Mouse (Mus musculus) left cerebral cortex, adult 2 months (tissue): ENCODE measurements around the gene Nos1ap. TPM values are rescaled to one million over a fixed set of nuclear protein-coding genes. Genes with fewer than 3 reads are reported as not detected.

Experiments used
- DNase-seq, 2 experiments: peaks; one replicate each; pipeline ENCODE4 v3.0.0; 2021 to 2022; ENCODE audit warnings: low spot score in 2 of 2, mixed read lengths in 1 of 2; ENCODE audit errors: extremely low spot score in 1 of 2
- H3K27ac ChIP-seq: fragments of 200-600 bp; 2 replicates; pipeline ENCODE4 v1.8.1; 2022
- H3K4me3 ChIP-seq: fragments of 200-600 bp; 2 replicates; pipeline ENCODE4 v1.8.1; 2022
- CTCF ChIP-seq: fragments of 200-600 bp; IDR thresholded peaks from 2 replicates; pipeline ENCODE4 v1.8.1; 2022; ENCODE audit warnings: antibody characterized with exemption, mild to moderate bottlenecking, moderate library complexity
- intact Hi-C: fragments of 180-260 bp; cut with DNase I; formaldehyde crosslinking; loops from one replicate; pipeline ENCODE4 v1.15.1; 2025
- total RNA-seq, 2 experiments: library from RNA; stranded (reverse); gene quantifications; 2 replicates each; pipeline ENCODE4 v1.2.3; 2021

Nos1ap gene
- total RNA-seq, 2 experiments from 2014 or later, result 197 to 233 TPM

DNA sequence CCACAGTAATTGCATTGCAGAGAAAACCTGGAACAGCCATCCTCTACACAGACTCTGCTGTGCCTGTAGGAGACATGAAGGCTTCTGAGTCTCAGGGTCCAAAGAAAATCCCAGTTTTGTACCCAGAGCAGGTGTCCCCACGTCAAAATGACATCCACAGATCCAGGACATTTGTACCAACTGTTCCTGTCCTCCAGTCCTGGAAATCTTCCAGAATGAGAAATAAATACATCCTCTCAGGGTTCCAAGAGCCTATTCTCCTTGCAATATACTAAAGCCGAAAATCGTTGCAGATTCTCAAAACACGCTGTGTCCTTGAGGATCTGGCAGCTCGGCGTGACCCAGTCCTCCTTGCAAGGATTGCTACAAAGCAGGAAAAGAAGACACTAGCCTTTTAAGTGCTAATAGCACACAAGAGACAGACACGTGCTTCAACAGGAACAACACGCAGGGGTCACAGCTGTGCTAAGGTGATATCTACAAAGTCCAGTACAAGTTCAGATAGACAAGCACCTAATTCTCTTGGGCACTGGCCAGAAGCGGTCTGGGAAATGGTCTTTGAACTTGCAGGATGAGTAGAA is 51.1 kb downstream of the Nos1ap start:
- DNase-seq, result no peak
- TF ChIP-seq CTCF, result no peak
- intact Hi-C loops, result no loop called here
- H3K4me3 ChIP-seq, result no peak overlapping the region
- peak overlapping the region; percentile 56 for H3K27ac ChIP-seq

DNA sequence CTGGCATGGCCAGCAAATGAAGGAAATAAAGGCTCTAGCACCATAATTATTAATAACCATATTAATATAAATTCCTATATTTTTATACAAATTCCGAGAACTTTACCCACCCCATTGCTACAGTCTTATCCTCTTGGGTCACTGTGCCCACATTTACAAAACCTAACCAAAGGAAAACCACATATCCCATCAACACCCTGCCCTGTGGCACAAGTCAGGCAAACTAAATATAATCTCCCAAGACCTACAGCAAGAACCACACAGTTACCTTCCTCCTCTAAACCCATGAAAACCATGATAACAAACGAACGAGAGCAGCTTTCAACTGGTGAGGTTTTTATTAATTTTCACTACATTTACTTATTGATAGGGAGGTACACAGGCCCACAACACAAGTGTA is 53.3 kb downstream of the Nos1ap start:
- intact Hi-C loops, result no loop called here
- Histone ChIP-seq H3K27ac (no peak overlapping the region), H3K4me3 (no peak overlapping the region)
- DNase-seq, result no peak
- TF ChIP-seq CTCF, result no peak

DNA sequence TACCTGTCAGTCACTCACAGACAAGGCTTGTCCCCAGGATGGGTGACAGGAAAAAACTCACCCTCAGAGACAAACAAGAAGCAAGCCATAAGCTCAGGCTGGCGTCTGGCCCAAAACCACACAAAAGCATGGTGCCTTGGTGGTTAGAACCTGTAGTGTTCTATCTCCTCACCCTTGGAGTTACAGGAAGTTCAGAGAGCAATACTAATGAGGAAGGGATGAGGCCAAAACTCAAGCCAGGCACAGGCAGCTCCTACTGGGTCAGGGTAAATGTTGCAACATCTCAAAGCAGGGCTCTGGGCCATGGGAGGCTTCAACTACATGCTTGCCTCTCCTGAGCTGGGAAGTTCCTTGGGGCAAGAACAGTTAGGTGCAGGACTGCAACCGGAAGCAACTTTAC is 54.4 kb downstream of the Nos1ap start:
- DNase-seq, result no peak
- intact Hi-C loops, result no loop called here
- TF ChIP-seq CTCF, result no peak
- no peak overlapping the region for H3K27ac ChIP-seq
- H3K4me3 ChIP-seq, result no peak overlapping the region

DNA sequence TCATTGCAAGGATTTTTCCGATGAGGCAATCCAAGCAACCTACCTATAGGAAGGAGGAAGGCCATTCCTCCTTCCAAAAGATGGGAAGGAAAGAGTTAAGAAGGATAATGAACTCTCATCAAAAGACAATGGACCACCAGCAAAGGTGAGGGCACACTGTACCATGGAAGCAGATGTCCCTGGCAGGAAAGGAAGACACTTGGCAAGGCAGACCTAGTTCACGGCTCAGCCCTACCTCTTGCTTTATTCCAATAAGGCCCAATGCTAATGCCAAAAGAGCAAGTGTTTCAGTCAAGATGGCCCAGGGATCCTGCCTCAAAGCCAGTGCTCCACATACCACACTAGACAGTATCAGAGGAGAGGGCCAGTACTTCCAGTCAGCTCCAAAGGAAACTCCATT is 58.4 kb downstream of the Nos1ap start:
- intact Hi-C loops, result no loop called here
- Histone ChIP-seq H3K4me3 (no peak overlapping the region), H3K27ac (no peak overlapping the region)
- no peak for TF ChIP-seq CTCF
- no peak for DNase-seq

DNA sequence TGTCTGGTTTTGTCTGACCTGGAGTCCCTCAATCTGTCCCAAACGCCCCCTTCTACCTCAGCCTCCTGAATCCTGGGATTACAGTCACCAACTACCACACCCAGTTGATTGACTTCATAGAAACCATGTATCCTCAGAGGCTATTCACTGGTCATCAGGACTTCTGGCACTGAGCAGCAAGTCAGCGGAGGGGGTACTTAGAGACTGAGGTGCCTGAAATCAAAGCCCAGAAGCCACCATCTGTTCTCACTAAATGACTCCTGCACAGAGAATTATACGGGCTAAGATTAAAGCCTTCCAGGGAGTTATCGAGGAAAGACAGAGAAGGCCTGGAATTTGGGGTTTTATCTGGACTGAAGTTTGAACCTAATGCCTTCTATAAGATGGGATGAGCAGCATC is 59.2 kb downstream of the Nos1ap start:
- intact Hi-C loops, result no loop called here
- no peak for DNase-seq

DNA sequence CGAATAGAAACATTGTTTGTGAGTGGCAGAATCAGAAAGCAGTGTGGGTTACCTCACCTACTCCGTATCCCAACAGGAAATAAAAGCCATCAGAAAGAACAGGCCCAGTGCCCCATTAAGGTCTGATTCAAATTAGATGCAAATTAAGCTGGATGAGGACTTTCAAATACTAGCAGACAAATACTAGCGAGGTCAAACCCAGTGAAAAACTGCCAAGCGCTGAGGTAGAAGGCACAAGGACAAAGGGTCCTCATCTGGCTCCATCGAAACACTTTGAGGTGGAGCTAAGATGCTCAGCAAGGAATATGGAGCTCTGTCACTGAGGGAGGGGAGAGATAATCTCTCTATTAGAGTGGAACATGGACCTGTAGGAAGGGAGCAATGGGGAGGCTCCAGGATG is 66.8 kb downstream of the Nos1ap start:
- no peak overlapping the region for H3K4me3 ChIP-seq
- intact Hi-C loops, result no loop called here
- no peak overlapping the region for H3K27ac ChIP-seq
- DNase-seq, result no peak
- no peak for TF ChIP-seq CTCF

More for the DNA sequence above, 59.2 kb downstream of the Nos1ap start:
- no peak overlapping the region for H3K4me3 ChIP-seq
- H3K27ac ChIP-seq, result no peak overlapping the region
- TF ChIP-seq CTCF, result no peak

DNA sequence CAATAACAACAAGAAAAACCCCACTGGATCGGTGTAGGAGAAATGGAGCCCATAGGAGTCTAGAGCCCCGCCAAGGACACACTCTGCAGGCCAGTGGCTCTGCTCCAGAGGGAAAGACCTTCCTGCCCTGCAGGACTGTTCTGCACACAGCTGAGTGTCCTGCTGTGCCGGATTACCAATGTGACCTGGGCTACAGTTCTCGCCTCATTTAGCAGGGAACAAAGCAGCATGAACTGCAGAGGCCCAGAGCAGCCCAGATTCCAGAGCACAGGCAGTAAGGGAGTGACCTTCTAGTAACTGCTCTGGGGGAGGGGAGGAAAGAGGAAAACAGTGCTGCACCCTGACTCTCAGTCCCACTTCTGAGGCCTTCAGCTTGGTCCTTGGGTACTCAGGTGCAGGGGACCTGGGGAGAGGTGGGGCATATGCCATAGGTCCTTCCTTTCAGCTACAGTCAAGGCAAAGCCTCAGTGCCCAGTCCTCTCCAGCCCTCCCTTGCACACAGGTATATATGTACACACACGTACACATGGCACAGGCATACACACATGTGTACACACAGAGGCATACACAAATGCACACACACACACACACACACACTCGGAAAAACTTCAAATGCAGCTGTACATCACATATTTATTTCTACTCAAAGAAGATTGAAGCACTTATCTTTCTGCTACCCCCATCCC is 68.0 kb downstream of the Nos1ap start:
- no peak overlapping the region for H3K27ac ChIP-seq
- DNase-seq, result no peak
- TF ChIP-seq CTCF, result no peak
- intact Hi-C loops, result no loop called here
- no peak overlapping the region for H3K4me3 ChIP-seq

DNA sequence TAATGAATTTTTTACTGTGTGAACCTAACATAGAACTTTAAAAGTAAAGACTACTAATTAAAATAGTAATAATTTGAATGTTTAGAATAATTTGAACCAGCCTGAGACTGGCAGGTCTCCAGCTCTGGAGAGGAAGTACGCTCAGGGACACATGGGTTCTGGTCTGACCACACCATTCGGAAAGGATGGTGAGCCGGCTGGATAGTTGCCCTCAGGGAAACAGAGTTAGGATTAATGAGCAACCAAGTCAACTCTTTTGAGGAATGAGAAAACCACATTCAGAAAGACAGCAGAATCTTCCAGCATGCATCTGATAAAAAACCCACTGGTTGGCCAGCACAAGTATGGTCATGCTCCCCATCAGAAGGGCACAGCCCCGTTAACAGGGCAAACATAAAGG is 69.5 kb downstream of the Nos1ap start:
- intact Hi-C loops, result no loop called here
- Histone ChIP-seq H3K27ac (no peak overlapping the region), H3K4me3 (no peak overlapping the region)
- no peak for DNase-seq
- no peak for TF ChIP-seq CTCF

DNA sequence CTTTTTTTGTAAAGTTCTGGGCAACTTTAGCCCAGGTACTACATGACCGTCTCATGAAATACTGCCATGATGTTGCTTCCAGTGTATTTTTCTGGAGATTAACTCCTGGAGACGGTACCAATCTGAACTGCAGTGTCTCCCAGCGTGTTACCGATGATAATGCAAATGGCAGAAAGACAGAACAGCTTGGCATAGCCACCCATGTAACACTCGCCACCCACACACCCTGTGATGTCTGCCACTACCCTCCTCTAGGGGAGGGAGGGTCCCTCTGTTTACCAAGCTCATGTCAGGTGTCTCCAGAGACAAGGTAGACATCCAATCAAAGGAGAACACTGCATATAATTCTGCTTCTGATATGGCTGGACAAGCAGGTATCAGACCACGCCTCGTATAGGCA is 70.0 kb downstream of the Nos1ap start:
- Histone ChIP-seq H3K4me3 (no peak overlapping the region), H3K27ac (no peak overlapping the region)
- TF ChIP-seq CTCF, result no peak
- intact Hi-C loops, result no loop called here
- peak in 1 of 2 experiments; percentile 34 for DNase-seq

DNA sequence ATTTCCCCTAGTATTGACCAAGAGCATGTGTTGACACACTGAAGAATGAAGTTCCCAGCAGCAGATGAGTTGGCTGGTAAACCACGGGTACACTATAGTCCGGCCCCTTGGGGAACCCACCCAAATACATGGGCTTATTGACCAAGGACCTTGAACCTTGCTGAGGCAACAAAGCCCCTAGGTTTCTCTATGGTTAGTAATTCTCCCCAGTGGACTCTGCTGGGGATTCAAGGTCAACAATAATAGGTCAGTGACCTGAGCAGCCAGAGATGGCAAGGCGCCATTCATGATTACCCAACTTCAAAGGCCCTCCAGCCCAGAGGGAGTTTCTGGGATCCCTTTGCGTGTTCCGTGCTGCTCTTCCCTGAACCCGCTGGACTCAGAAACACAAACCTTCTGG is 73.5 kb downstream of the Nos1ap start:
- TF ChIP-seq CTCF, result no peak
- intact Hi-C loops, result no loop called here
- DNase-seq, result no peak
- Histone ChIP-seq H3K4me3 (no peak overlapping the region), H3K27ac (no peak overlapping the region)

DNA sequence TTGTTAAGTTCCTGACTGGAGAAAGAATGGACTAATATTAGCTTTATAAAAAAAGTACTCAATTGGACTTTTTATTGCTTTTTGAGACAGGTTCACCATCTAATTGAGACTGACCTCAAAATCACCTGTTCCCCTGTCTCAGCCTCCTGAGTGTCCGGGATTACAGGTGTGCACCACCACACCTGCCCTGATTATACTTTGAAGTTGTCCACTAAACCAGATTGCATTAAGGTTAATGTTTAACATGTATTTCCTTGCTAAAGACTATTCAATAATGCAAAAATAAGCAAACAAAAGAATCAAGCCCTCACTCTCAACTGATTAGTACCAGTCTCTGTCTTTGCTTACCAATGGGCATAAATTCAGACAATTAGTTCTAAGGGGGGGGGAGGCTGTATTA is 74.2 kb downstream of the Nos1ap start:
- no peak overlapping the region for H3K4me3 ChIP-seq
- no peak overlapping the region for H3K27ac ChIP-seq
- DNase-seq, result no peak
- no peak for TF ChIP-seq CTCF
- intact Hi-C loops, result no loop called here

DNA sequence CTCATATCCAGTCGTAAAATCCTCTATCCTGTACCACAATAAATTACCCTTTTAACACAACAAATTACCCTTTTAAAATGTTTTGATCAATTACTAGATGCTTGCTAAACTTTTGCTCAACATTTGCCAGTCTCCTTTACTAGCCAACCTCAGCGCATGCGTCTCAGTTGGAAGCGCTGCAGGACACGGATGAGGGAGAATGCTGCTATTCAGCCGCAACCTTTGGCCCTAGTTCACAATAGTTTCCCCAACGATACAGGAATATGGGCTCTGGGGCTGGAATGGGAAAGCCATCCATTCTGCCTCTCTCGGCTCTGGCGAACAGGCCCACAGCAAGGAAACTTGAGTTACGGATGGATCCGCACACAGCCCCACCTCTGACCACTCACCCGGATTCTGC is 75.4 kb downstream of the Nos1ap start:
- no peak overlapping the region for H3K27ac ChIP-seq
- TF ChIP-seq CTCF, result no peak
- H3K4me3 ChIP-seq, result no peak overlapping the region
- intact Hi-C loops, result no loop called here
- DNase-seq, result no peak

DNA sequence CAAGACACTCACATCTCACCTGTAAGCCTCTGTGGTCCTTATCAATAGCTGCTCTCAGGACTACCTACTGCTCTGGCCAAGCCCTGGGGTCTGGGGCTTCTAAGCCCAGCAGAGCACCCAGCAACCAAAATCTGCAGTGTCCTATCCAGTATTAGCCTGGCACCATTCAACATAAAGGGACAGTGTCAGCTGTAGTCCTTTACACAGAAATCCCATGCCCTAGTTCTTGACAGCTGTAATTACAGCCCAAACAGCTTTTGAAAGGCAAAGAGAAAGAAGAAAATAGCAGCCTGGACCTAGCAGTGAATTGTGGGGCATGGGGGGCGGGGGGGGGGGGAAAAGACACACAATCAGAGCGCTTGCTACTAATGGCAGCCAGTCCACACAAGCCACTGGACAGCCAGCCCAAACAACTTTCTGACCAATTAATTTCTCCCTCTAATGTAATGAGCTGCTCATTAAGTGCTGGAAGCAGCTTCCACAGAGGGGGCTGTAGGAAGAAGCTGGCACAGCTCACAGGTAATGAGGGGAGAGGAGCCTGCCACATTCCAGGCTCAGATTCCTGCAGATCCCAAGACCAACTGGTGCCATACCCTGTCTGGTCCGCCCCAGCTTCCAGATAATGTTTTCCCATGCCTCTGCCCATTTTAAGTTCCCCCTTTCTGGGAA is 77.1 kb downstream of the Nos1ap start:
- DNase-seq, result no peak
- no peak overlapping the region for H3K27ac ChIP-seq
- H3K4me3 ChIP-seq, result no peak overlapping the region
- no peak for TF ChIP-seq CTCF
- intact Hi-C loops, result no loop called here
